Mouse (Mus musculus) brain, embryonic 14.5 days (tissue): ENCODE results near the gene Arhgef15. TPM values are rescaled to one million over a fixed set of nuclear protein-coding genes. Genes with fewer than 3 reads are reported as not detected.
"Not testable (repeated sequence)": the region's sequence is repeated elsewhere in the genome, so short reads cannot be mapped to it uniquely, and the experiment has no call there.

Experiments used
- DNase-seq: peaks from one replicate; pipeline ENCODE4 v3.0.0-alpha.2; 2011; ENCODE audit warnings: low read depth
- CTCF ChIP-seq: fragments of 200-500 bp; IDR thresholded peaks from 2 replicates; pipeline ENCODE4 v1.5.1; 2012; ENCODE audit warnings: inconsistent platforms, mild to moderate bottlenecking, moderate library complexity, borderline replicate concordance; ENCODE audit not compliant: insufficient read depth, insufficient read length; ENCODE audit errors: extremely low read depth
- POLR2A ChIP-seq: fragments of 200-500 bp; IDR thresholded peaks from 2 replicates; pipeline ENCODE4 v1.6.1; 2012; ENCODE audit warnings: mild to moderate bottlenecking, inconsistent platforms, borderline replicate concordance; ENCODE audit not compliant: poor library complexity, insufficient read depth, insufficient read length, severe bottlenecking; ENCODE audit errors: extremely low read depth
- polyA plus RNA-seq: library from polyadenylated mRNA; depleted of rRNA; stranded (reverse); fragments of >200 nt; gene quantifications from 2 replicates; pipeline ENCODE4 v1.2.3, GENCODE M21; 2012

Arhgef15 gene
- polyA plus RNA-seq, 1 experiment = 40.1 TPM

DNA sequence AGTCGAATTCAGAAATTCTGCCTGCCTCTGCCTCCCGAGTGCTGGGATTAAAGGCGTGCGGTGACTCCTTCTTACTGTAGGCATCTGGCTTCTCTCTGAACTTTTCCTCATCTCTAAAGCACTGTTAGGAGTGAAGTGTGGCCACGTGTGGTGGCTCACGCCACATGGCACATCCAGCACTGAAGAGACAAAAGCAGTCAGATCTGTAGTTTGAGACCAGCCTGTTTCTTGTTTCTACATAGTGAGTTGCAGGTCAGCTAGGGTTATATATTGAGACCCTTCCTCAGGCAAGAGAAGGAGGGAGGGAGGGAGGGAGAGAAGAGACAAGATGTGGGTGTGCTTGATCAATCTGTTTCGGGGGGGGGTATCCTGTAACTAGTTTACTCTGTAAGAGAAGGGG, 17.8 kb upstream of the Arhgef15 start, which contains the start of gene Rangrf:
TSS of gene Rangrf (minus strand) at position 101 of the 400 bp plus-strand sequence.
- no peak for DNase-seq
- TF ChIP-seq CTCF (no peak), POLR2A (no peak)

DNA sequence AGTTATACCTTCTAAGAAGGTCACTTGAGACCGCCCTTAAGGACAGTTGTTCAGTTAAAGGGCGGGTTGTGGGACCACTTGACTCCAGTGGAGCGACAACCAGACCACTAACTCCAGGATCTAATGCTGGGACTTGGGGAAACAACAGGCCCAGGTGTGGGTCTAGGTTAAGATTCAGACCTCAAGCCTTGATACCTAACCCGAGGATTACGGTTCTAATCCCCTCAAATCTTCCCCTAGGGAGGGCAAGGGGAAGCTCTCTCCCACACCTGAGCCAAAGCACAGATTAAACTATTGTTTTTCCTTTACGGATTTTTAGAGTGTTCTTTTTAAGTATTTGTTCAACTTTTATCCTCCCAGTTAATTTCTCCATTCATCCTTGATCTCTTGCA, 16.8 kb upstream of the Arhgef15 start:
- no peak for DNase-seq
- no peak for TF ChIP-seq CTCF

DNA sequence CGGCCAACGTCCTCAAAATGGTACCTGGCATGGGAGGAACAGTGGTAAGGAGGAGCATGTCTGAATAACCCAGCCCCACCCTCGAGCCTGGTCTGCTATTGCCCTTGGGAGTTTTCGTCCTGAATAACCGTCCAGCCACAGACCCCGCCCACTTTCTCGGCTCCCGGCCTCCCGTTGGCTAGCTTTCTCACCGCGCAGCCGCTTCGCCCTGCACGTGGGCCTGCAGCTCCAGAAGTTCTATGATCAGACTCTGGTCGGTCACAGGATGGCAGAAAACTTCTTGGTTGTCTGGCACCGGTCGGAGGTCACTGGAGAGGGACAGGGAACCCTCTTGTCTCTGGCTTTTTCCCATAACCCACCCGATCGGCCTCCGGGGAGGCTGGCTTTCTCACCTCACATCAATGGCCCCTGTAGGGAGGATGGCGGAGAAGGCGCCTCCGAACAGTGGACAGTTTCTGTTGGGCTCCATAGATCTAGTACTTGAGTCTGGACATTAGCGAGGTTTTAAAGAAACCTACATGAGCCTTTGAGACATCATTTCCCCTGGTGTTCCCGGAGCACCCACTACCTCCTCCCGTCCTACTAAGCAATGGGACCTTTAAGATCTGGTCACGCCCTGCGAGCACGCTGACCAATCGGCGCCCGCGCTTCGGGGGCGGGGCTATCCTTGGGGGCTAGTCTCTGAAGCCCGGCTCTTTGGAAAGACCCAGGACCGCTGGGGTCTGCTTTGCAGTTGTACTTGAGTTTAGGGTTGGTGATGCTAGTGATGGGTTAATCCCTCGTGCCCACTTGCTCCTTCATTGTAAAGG, 16.2 kb upstream of the Arhgef15 start:
- DNase-seq = peak; percentile 89

DNA sequence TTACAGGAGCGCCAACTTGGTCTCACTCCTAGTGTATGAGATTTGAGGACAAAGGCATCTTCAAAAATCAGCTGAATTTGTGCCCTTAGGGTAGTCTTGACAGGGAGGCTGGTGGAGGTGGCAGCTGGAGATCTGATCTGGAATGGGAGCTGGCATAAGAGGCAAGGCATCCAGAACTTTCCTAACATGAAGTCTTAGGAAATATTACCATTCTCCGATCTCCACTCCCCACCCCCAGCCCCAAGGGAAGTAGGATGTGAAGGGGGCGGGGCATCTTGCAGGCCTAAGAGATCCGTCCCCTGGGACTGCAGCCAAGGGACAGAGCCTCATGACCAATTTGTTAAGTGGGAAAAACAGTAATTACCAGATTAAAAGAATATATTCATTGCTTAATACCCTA, 13.0 kb upstream of the Arhgef15 start:
- no peak for DNase-seq
- TF ChIP-seq POLR2A (no peak), CTCF (no peak)

DNA sequence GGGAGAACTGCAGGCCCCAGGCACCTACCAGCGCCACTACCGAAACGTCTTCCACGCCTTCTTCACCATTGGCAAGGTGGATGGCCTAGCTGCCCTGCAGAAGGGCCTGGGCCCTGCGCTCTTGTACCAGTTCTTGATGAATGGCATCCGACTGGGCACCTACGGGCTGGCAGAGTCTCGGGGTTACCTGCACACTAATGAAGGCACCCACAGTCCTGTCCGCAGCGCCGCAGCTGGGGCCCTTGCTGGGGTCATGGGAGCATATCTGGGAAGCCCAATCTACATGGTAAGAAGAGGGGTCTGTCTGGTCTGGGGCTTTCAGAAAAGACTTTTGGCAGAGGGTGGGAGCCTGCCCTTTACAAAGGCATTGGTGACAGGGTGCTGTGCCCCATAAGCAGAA, 11.5 kb upstream of the Arhgef15 start:
- TF ChIP-seq CTCF (no peak), POLR2A (no peak)
- DNase-seq = no peak

DNA sequence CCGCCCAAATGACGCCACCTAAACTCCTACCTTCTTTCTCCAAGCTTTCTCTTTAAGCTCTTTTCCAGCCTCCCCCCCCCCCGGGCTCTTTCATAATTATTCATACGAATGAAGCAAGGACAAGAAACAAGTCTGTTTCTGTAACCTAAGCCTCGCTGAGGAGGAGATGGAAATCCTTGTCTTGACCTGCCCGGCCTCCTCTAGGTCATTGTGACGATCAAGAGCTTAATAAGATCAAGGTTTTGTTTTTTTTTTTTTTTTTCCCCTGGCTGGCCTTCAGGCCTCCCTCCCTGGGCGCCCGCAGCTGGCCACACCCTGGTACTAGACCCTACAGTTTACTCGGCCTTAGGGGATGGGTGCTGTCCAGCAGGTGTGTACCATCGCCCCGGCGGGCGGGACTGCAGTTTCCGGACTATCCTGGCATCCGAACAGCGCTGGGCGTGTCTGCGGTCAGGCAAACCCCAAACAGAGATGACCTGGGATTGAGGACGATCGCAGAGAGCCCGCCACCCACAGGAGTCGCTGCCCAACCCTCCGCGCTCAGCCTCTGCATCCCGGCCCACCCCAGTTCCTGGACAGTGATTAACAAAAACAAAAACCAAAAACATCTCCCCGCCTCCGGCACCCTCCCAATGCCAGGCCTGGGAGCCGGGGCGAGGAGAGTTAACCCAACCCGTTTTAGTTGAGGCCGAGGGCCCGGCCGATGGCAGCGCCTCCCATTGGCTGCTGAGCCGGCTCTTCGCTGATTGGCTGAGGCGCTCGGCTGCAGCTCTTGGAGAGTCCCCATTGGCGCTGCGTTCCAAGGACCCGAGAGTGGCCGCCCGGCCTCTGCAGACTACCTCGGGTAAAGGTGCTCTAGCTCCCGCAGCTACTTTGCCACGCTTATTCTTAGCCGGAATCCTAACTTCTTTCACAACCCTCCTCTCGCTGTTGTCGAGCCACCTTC, 10.3 kb upstream of the Arhgef15 start, which contains the start of gene Slc25a35:
TSS of gene Slc25a35 (plus strand) at position 795 of the 946 bp plus-strand sequence.
- peak; percentile 95 for DNase-seq
- TF ChIP-seq CTCF (no peak), POLR2A (peak; percentile 30; the same call in 1 of the 2 replicates)

DNA sequence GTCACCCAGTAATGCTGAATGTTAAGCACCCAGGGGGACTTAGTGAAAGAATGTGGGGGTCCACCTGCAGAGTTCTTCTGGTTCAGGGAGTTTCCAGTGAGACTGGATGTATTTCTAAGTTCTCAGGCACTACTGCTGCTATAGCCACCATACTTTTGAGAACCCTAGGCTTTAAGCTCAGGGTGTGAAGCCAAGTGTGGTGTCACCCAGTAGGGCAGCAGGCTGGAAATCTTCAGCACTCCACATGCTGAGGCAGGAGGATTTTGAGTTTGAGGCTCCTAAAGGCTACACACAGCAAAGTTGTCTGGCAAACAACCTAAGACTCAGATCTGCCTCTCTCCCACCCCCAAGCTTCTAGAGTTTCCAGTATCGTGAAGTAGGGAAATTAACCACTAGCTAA, 9.3 kb upstream of the Arhgef15 start:
- TF ChIP-seq CTCF = no peak
- TF ChIP-seq POLR2A = no peak
- DNase-seq = no peak

DNA sequence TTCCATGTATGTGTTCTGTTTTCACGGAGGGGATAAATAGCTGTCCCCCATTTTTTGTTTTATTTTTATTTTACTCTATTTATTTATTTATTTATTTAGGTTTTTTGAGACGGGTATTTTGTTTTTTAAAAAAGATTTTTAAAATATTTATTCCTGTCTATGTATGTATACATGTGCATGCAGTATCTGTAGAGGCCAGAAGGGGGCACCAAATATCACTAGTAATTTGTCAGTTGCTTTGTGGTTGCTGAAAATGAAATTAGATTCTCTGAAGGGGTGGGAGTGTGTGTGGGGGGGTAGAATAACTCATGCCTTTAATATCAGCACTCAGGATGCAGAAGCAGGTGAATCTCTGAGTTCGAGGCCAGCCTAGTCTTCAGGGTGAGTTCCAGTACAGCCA, 8.6 kb upstream of the Arhgef15 start:
- TF ChIP-seq CTCF (peak; percentile 16; the same call in 1 of the 2 replicates), POLR2A (no peak)
- peak; percentile 68 for DNase-seq

DNA sequence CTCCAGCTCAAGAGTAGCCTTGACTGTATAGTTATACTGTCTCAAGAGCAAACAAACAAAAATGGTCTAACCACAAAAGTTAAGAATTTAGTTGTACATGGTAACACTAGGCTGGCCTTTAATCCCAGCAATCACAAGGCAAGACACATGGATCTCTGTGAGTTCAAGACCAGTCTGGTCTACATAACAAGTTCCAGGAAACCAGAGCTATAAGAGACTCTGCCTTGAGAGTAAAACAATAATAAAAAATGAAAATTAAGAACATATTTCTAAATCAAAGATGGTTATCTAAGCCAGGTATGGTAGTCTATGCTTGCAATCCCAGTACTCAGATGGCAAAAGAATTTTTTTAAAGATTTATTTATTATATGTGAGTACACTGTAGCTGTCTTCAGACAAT, 7.8 kb upstream of the Arhgef15 start:
- DNase-seq = no peak

DNA sequence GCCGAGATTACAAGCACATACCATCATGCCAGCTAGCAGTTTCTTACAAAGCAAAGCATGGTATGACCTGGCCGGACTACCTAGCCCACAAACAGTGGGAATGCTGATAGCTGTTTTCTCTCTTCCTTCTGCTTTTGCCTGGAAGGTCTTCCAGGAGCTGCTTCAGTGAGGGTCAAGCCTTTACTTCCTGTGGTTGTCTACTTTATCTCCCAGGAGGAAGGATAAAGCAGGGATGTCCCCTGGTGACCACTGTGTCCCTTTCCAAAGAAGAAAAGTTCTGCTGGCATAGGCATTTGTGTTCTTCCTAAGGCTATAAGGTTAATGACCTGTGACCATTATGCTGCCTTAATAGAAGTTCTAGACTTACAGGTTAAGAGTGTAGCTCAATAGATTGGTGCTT, 6.1 kb upstream of the Arhgef15 start:
- TF ChIP-seq POLR2A (no peak), CTCF (no peak)
- no peak for DNase-seq

More for the DNA sequence above, 7.8 kb upstream of the Arhgef15 start:
- TF ChIP-seq POLR2A (no peak), CTCF (no peak)

DNA sequence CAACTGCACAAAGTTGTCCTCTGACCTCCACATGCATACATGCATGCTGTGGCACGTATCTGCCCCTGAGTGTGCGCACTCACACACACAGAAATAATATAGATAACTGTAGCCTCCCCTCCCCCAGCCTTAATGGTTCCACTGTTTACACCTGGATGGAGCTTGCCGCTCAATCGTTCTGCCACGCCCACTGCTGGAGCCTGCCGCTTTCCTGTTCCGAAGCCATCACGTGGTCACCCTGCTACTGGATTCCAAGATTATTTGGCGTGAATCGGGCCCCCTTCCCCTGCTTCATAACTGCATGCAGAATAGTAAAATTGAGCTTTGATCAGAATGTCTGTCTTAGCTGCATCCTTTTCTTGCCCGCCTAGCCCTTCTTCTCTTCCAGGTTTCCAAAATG, 4.9 kb upstream of the Arhgef15 start:
- not testable (repeated sequence) for DNase-seq

DNA sequence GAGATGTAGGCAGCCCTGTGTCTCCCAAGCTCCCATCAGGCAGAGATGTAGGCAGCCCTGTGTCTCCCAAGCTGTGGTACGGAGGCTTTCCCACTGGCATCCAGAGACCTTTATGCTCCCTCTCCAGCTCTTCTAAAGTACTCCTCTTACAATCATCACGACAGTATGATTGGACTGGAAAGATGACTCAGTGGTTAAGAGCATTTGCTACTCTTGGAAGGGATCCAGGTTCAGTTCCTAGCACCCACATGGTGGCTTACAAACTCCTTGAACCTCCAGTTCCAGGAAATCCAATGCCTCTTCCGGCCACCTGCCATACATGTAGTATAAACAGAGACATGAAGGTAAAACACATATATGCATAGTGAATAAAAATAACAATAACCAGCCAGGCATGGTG, 4.3 kb upstream of the Arhgef15 start:
- TF ChIP-seq POLR2A (no peak), CTCF (no peak)
- DNase-seq = no peak
